Mouse (Mus musculus) C2C12 (cell line): ENCODE data around the gene Fnbp1l. TPM values are rescaled to one million over a fixed set of nuclear protein-coding genes. Genes with fewer than 3 reads are reported as not detected.

Experiments
- H3K27me3 ChIP-seq: one replicate; pipeline ENCODE4 v1.6.1; 2011; ENCODE audit not compliant: control insufficient read depth, insufficient read depth, insufficient read length
- H3K36me3 ChIP-seq: one replicate; pipeline ENCODE4 v1.6.1; 2011; ENCODE audit not compliant: control insufficient read depth, insufficient read depth
- H3K4me3 ChIP-seq: one replicate; pipeline ENCODE4 v1.5.1; 2011; ENCODE audit warnings: mild to moderate bottlenecking, control low read depth; ENCODE audit not compliant: poor library complexity, insufficient read depth, severe bottlenecking
- H3K79me2 ChIP-seq: one replicate; pipeline ENCODE4 v1.6.1; 2011; ENCODE audit not compliant: control insufficient read depth, insufficient read depth
- H3K79me3 ChIP-seq: one replicate; pipeline ENCODE4 v1.6.1; 2011; ENCODE audit warnings: low read depth, control low read depth
- H3ac ChIP-seq: one replicate; pipeline ENCODE3; 2011; ENCODE audit warnings: low read depth; ENCODE audit not compliant: control insufficient read depth, insufficient read length
- CEBPB ChIP-seq: IDR thresholded peaks from one replicate; pipeline ENCODE4 v1.6.1; 2011; ENCODE audit warnings: low read depth, mild to moderate bottlenecking, control low read depth, moderate library complexity
- CTCF ChIP-seq: IDR thresholded peaks from one replicate; pipeline ENCODE4 v1.5.1; 2011; ENCODE audit not compliant: control insufficient read depth, insufficient read depth, insufficient read length
- FOSL1 ChIP-seq: IDR thresholded peaks from one replicate; pipeline ENCODE4 v1.8.0; 2011; ENCODE audit warnings: mild to moderate bottlenecking, low read length; ENCODE audit not compliant: poor library complexity, insufficient read depth, severe bottlenecking
- MAX ChIP-seq: IDR thresholded peaks from one replicate; pipeline ENCODE4 v1.6.1; 2011; ENCODE audit warnings: mild to moderate bottlenecking, control low read depth
- MYOD1 ChIP-seq: IDR thresholded peaks from one replicate; pipeline ENCODE4 v1.6.1; 2011; ENCODE audit warnings: low read depth; ENCODE audit not compliant: control insufficient read depth, insufficient read length
- MYOG ChIP-seq: IDR thresholded peaks from one replicate; pipeline ENCODE4 v1.6.1; 2011; ENCODE audit not compliant: control insufficient read depth, insufficient read length; ENCODE audit errors: extremely low read depth
- USF1 ChIP-seq: IDR thresholded peaks from one replicate; pipeline ENCODE4 v1.6.1; 2011; ENCODE audit warnings: low read depth, mild to moderate bottlenecking, control low read depth, moderate library complexity
- polyA plus RNA-seq: library from polyadenylated mRNA; unstranded; fragments of >200 nt; fragmentation: generic; extraction: Trizol; gene quantifications from one replicate; pipeline ENCODE4 v1.2.1, GENCODE M21; 2012; ENCODE audit warnings: missing spikeins

The Fnbp1l gene
- polyA plus RNA-seq, 1 experiment = 12.4 TPM

GRCm38 (mm10) chr3:122602370-122602769, 17.1 kb downstream of the Fnbp1l start:
- no peak for TF ChIP-seq CEBPB
- TF ChIP-seq FOSL1 = no peak
- no peak for TF ChIP-seq MYOG
- no peak for TF ChIP-seq USF1
- TF ChIP-seq MAX = no peak
- TF ChIP-seq CTCF = no peak
- no peak for TF ChIP-seq MYOD1
- H3K36me3 ChIP-seq = no peaks in the 10 kb centered on the region
- H3K27me3 ChIP-seq = no peaks in the 10 kb centered on the region
- peaks cover 76% of the 10 kb centered on the region for H3K79me3 ChIP-seq
- no peak overlapping the region for H3K4me3 ChIP-seq
- peaks cover 96% of the 10 kb centered on the region for H3K79me2 ChIP-seq
- H3ac ChIP-seq = no peak overlapping the region

GRCm38 (mm10) chr3:122599291-122599690, 20.2 kb downstream of the Fnbp1l start:
- peaks cover 78% of the 10 kb centered on the region for H3K79me3 ChIP-seq
- H3K27me3 ChIP-seq = no peaks in the 10 kb centered on the region
- no peaks in the 10 kb centered on the region for H3K36me3 ChIP-seq
- TF ChIP-seq FOSL1 (no peak), CEBPB (no peak), CTCF (no peak), MYOG (no peak), MAX (no peak), USF1 (no peak), MYOD1 (no peak)
- no peak overlapping the region for H3K4me3 ChIP-seq
- H3K79me2 ChIP-seq = peaks cover 97% of the 10 kb centered on the region
- no peak overlapping the region for H3ac ChIP-seq

DNA sequence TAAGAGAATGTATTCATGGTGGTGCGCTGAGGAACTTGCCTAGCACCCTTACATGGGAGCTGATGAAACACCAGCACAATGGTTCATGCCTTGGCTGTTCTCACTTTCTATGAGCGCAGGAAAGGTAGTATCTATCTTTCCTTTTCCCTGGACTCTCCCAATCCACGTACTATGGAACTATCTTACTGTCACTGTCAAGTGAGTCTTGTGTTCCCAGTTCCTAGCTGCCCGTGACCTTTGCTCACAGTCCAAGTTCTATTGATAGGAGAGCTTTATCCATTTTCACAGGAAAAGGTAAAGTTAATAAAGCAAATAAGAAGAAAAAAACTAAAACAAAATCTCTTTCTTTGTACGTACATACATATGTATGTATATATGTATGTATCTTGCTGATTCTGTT, 28.7 kb downstream of the Fnbp1l start:
- no peaks in the 10 kb centered on the region for H3K27me3 ChIP-seq
- H3ac ChIP-seq = no peak overlapping the region
- peaks cover 90% of the 10 kb centered on the region for H3K79me2 ChIP-seq
- H3K36me3 ChIP-seq = peaks cover 11% of the 10 kb centered on the region
- H3K4me3 ChIP-seq = no peak overlapping the region
- TF ChIP-seq MAX = no peak
- no peak for TF ChIP-seq MYOG
- no peak for TF ChIP-seq CTCF
- TF ChIP-seq USF1 = no peak
- TF ChIP-seq CEBPB = no peak
- TF ChIP-seq MYOD1 = no peak
- TF ChIP-seq FOSL1 = no peak
- H3K79me3 ChIP-seq = peaks cover 48% of the 10 kb centered on the region

- no peak for TF ChIP-seq MYOG
- TF ChIP-seq CTCF = no peak
- TF ChIP-seq USF1 = no peak
- TF ChIP-seq FOSL1 = no peak
- TF ChIP-seq MAX = no peak
- TF ChIP-seq MYOD1 = no peak
- no peak for TF ChIP-seq CEBPB
- H3K36me3 ChIP-seq = peaks cover 14% of the 10 kb centered on the region
Measured at GRCm38 (mm10) chr3:122590346-122590745, 29.2 kb downstream of the Fnbp1l start.

DNA sequence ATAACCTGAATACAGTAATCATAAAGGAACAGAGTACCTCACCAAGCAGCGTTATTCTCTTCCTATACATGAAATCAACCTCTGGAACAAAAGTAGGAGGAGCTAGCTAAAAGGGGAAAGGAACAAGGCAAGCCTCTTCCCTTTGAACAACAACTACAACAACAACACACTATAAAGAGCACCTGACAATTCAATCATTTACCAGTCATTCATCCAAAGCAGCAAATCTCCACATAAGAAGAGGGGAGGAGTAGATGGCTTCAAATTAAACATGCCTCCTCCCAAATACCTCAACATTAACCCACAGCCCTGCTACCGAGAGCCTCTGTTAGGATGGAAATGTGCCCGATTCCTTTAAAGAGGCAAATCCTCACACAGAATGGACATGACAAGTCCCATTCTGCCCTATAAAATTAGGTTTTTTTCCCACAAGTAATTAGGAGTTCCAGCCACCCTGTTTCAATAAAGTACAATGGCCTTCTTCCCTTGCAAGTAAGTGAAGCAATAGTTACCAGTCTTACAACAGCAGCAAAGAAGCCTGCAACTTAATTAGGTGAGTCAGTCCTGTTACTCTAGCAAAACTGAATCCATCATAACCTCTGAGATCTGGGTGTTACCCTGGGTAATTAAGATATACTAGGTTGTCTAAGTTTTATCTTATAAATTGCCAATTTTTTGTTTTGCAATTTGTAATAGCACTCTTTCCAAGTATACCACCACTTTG, 32.4 kb downstream of the Fnbp1l start:
- Histone ChIP-seq H3K4me3 (no peak overlapping the region), H3K36me3 (peaks cover 14% of the 10 kb centered on the region), H3K79me3 (peaks cover 29% of the 10 kb centered on the region), H3ac (no peak overlapping the region), H3K27me3 (no peaks in the 10 kb centered on the region), H3K79me2 (peaks cover 74% of the 10 kb centered on the region)
- TF ChIP-seq CEBPB (peak; percentile 77), MYOG (no peak)

More at GRCm38 (mm10) chr3:122590346-122590745, 29.2 kb downstream of the Fnbp1l start:
- Histone ChIP-seq H3K79me3 (peaks cover 47% of the 10 kb centered on the region), H3K79me2 (peaks cover 90% of the 10 kb centered on the region), H3ac (no peak overlapping the region), H3K27me3 (no peaks in the 10 kb centered on the region), H3K4me3 (no peak overlapping the region)

DNA sequence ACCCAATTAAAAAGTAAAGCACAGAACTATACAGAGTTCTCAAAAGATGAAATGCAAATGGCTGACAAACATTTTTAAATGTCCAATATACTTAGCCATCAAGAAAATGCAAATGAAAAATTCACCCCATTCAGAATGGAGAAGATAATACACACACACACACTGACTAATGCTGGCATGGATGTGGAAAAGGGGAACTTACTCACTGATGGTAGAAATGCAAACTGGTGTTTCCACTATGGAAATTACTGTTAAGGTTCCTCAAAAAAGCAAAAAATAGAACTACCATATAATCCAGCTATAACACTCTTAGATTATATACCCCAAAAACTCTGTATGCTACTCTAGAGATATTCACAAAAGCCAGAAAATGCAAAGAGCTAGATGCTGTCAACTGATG, 42.2 kb downstream of the Fnbp1l start:
- TF ChIP-seq CTCF (no peak), FOSL1 (no peak), USF1 (no peak), MYOG (no peak), CEBPB (no peak), MAX (no peak), MYOD1 (no peak)
- Histone ChIP-seq H3ac (no peak overlapping the region), H3K79me3 (peaks cover 30% of the 10 kb centered on the region), H3K79me2 (peaks cover 87% of the 10 kb centered on the region), H3K36me3 (no peaks in the 10 kb centered on the region), H3K4me3 (no peak overlapping the region), H3K27me3 (no peaks in the 10 kb centered on the region)
